Mouse (Mus musculus) hindbrain, embryonic 10.5 days (tissue): Measurements from ENCODE around the gene Wnt9b. TPM values are rescaled to one million over a fixed set of nuclear protein-coding genes. Genes with fewer than 3 reads are reported as not detected.

Experiments
- DNase-seq: peaks from one replicate; pipeline ENCODE4 v3.0.0-alpha.2; 2017; ENCODE audit warnings: low spot score
- H3K27ac ChIP-seq: fragments of 300-500 bp; sonication (generic); 2 replicates; pipeline ENCODE4 v1.5.1; 2016; ENCODE audit warnings: mild to moderate bottlenecking, moderate library complexity
- H3K27me3 ChIP-seq: fragments of 300-500 bp; sonication (generic); 2 replicates; pipeline ENCODE4 v1.6.1; 2016; ENCODE audit warnings: mild to moderate bottlenecking; ENCODE audit not compliant: poor library complexity, insufficient read depth, severe bottlenecking
- H3K36me3 ChIP-seq: fragments of 300-500 bp; sonication (generic); 2 replicates; pipeline ENCODE4 v1.6.1; 2016; ENCODE audit warnings: mild to moderate bottlenecking, moderate library complexity
- H3K4me1 ChIP-seq: fragments of 300-500 bp; sonication (generic); replicated peaks from 2 replicates; pipeline ENCODE4 v1.6.1; 2016; ENCODE audit warnings: mild to moderate bottlenecking
- H3K4me3 ChIP-seq: fragments of 300-500 bp; sonication (generic); 2 replicates; pipeline ENCODE4 v1.5.1; 2016; ENCODE audit warnings: mild to moderate bottlenecking, moderate library complexity
- H3K9me3 ChIP-seq: fragments of 300-500 bp; sonication (generic); 2 replicates; pipeline ENCODE4 v1.6.1; 2016; ENCODE audit warnings: mild to moderate bottlenecking, moderate library complexity
- WGBS: fragments of 180-500 bp; shearing (Covaris S2); methylation state at CpG from one replicate; pipeline ENCODE4 v1.1.7; 2016; 5-methylcytosine and 5-hydroxymethylcytosine counted together
- polyA plus RNA-seq: library from polyadenylated mRNA; unstranded; fragments of >200 nt; fragmentation: Nextera tagmentation; extraction: Ambion mirVana; gene quantifications from 2 replicates; pipeline ENCODE4 v1.2.1, GENCODE M21; 2016

Gene Wnt9b
- polyA plus RNA-seq, 1 experiment from 2014 or later = 1.0 TPM

- no peak for DNase-seq
- no peaks in the 10 kb centered on the region for H3K9me3 ChIP-seq
- peaks cover 10% of the 10 kb centered on the region; the same call in 1 of the 2 replicates for H3K4me1 ChIP-seq
- peaks cover 52% of the 10 kb centered on the region for H3K36me3 ChIP-seq
- no peak overlapping the region for H3K27ac ChIP-seq
- H3K27me3 ChIP-seq = no peaks in the 10 kb centered on the region
- 40% methylated on average over 3 of the region's 3 CpGs for whole genome bisulfite sequencing
- no peak overlapping the region for H3K4me3 ChIP-seq
Observed at GRCm38 (mm10) chr11:103688980-103689378, 60.6 kb downstream of the Wnt9b start.

- H3K9me3 ChIP-seq = no peaks in the 10 kb centered on the region
- 67% methylated on average over 6 of the region's 6 CpGs for WGBS
- H3K4me3 ChIP-seq = no peak overlapping the region
- no peaks in the 10 kb centered on the region for H3K27me3 ChIP-seq
- no peak for DNase-seq
- H3K36me3 ChIP-seq = peaks cover 57% of the 10 kb centered on the region
- H3K27ac ChIP-seq = no peak overlapping the region
- H3K4me1 ChIP-seq = peaks cover 10% of the 10 kb centered on the region; the same call in 1 of the 2 replicates
Observed at GRCm38 (mm10) chr11:103688271-103688979, 61.2 kb downstream of the Wnt9b start.

GRCm38 (mm10) chr11:103686706-103687105 is 62.9 kb downstream of the Wnt9b start:
- H3K36me3 ChIP-seq = peaks cover 74% of the 10 kb centered on the region
- WGBS = 87% methylated on average over 6 of the region's 6 CpGs

DNA sequence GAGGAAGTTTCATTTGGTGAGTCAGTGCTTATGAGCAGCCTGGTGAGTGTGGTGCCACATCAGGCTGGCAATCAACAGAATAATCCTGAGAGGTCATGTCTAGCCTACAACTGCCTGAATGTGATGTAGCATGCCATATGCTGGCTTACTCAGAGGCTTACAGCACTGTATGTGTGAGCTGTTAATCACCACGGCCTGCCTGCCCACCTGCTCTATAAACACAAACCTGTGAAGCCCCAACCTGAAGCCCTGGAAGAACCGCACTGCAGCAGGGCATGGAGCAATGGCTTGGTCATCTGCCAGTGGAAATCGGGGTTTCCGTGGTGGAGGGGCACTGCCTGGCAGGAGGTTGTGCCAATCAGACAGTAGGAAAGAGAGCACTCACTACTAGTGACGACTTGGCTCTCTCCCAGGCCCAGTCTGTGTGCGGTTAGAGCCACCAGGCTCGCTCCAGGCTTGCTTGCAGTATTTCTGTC is 64.3 kb downstream of the Wnt9b start:
- no peak overlapping the region for H3K4me3 ChIP-seq
- 92% methylated on average over 7 of the region's 7 CpGs for WGBS
- H3K4me1 ChIP-seq = peaks cover 10% of the 10 kb centered on the region; the same call in 1 of the 2 replicates
- no peaks in the 10 kb centered on the region for H3K27me3 ChIP-seq
- no peak overlapping the region for H3K27ac ChIP-seq
- peaks cover 88% of the 10 kb centered on the region for H3K36me3 ChIP-seq
- DNase-seq = no peak
- no peaks in the 10 kb centered on the region for H3K9me3 ChIP-seq

More at GRCm38 (mm10) chr11:103686706-103687105, 62.9 kb downstream of the Wnt9b start:
- DNase-seq = no peak
- H3K4me1 ChIP-seq = peaks cover 10% of the 10 kb centered on the region; the same call in 1 of the 2 replicates
- H3K9me3 ChIP-seq = no peaks in the 10 kb centered on the region
- no peaks in the 10 kb centered on the region for H3K27me3 ChIP-seq
- H3K4me3 ChIP-seq = no peak overlapping the region
- no peak overlapping the region for H3K27ac ChIP-seq

DNA sequence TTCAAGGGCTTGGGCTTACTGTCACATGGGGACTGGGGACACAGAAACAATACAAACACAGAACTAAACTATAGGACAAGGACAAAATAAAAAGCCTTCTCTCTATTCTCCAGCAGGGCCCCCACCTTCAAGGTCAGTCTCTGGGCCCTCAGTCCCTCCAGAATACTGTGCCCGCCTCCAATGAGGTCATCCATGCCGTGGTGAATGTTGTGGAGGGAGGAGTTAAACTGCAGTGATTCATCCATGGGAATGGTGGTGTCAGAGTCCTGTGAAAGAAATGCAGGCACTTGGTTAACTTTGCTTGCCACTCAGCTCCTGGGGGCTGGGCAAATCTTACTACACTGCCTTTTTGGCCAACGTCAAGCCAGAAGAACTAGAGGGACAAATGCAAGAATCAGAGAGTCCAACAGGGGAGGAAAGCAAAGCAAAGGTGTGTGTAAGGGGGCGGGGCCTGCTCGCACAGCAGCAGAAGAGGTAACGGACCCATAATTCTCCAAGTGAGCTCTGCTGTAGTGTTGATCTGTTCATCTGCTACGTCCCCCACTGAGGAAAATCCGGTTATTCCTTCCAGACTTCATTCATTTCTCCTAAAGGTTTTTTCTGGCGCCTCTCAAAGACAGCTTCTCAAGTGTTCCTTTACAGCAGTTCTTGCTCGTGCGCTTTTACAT is 65.8 kb downstream of the Wnt9b start:
- Histone ChIP-seq H3K9me3 (no peaks in the 10 kb centered on the region), H3K27me3 (no peaks in the 10 kb centered on the region), H3K27ac (no peak overlapping the region), H3K4me1 (peaks cover 1% of the 10 kb centered on the region; the same call in 1 of the 2 replicates), H3K36me3 (peaks cover 100% of the 10 kb centered on the region), H3K4me3 (no peak overlapping the region)
- DNase-seq = no peak
- 89% methylated on average over 11 of the region's 11 CpGs for WGBS

Other genes with a start within 250 kb of the Wnt9b start
- not detected in 2 replicates for gene Lrrc37a, start 245.2 kb downstream of the Wnt9b start, polyA plus RNA-seq
- gene Gm884, start 128.7 kb downstream of the Wnt9b start, polyA plus RNA-seq = not detected in 2 replicates
- gene Lyzl6, start 110.9 kb downstream of the Wnt9b start, polyA plus RNA-seq = not detected in 2 replicates
- not detected in 2 replicates for gene Rprml, start 100.3 kb downstream of the Wnt9b start, polyA plus RNA-seq
- gene Gosr2, start 51.9 kb downstream of the Wnt9b start, polyA plus RNA-seq = 90.0 and 94.5 TPM in 2 replicates
- 11.2 and 12.3 TPM in 2 replicates for gene Wnt3, start 24.3 kb upstream of the Wnt9b start, polyA plus RNA-seq
- 53.1 and 54.3 TPM in 2 replicates for gene Nsf, start 204.2 kb upstream of the Wnt9b start, polyA plus RNA-seq
- 99.1 and 116 TPM in 2 replicates for gene Arf2, start 216.9 kb upstream of the Wnt9b start, polyA plus RNA-seq